Mouse (Mus musculus) cortical plate, adult 2 months (tissue): ENCODE data around the gene Cracr2b.

ENCODE experiments used
- CTCF ChIP-seq: fragments of 200-500 bp; IDR thresholded peaks from 2 replicates; pipeline ENCODE4 v1.5.1; 2011; ENCODE audit warnings: mild to moderate bottlenecking, control low read depth, low read length; ENCODE audit not compliant: insufficient read depth; ENCODE audit errors: extremely low read depth
- POLR2A ChIP-seq: fragments of 200-500 bp; IDR thresholded peaks from 2 replicates; pipeline ENCODE4 v1.6.1; 2011; ENCODE audit warnings: mild to moderate bottlenecking, low read length, control low read depth; ENCODE audit not compliant: insufficient read depth; ENCODE audit errors: extremely low read depth

DNA sequence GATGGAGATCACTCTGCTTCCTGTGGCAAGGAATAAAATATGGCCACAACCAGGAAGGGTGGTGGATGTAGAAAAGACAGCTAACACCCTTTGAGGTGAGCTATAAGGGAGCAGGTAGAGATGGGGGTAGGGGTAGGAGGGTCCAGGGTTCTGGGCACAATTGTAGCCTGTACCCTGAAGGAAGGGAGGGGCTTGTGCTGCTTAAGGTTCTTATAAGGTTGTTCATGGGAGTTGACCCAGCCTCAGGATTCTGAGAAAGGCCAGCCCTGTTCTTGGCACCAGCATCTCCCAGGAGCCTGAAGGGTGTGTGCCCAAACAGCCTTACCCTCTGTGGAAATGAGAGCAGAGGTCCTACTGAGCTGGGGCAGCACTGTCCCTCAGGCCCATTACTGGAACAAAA, 9.0 kb upstream of the Cracr2b start:
- TF ChIP-seq CTCF (no peak), POLR2A (no peak)
